Mouse (Mus musculus) gastrocnemius, postnatal 25 days (tissue): ENCODE data around the gene Klf4. TPM values are rescaled to one million over a fixed set of nuclear protein-coding genes. Genes with fewer than 3 reads are reported as not detected.

ENCODE experiments used
- DNase-seq: peaks from one replicate; pipeline ENCODE4 v3.0.0; 2022
- total RNA-seq, 2 experiments: library from RNA; stranded (reverse); gene quantifications; 1 replicate in 1 of 2; 2 replicates in 1 of 2; pipeline ENCODE4 v1.2.3; 2021

The Klf4 gene
- total RNA-seq, 2 experiments from 2014 or later, result 11.6 to 17.0 TPM

DNA sequence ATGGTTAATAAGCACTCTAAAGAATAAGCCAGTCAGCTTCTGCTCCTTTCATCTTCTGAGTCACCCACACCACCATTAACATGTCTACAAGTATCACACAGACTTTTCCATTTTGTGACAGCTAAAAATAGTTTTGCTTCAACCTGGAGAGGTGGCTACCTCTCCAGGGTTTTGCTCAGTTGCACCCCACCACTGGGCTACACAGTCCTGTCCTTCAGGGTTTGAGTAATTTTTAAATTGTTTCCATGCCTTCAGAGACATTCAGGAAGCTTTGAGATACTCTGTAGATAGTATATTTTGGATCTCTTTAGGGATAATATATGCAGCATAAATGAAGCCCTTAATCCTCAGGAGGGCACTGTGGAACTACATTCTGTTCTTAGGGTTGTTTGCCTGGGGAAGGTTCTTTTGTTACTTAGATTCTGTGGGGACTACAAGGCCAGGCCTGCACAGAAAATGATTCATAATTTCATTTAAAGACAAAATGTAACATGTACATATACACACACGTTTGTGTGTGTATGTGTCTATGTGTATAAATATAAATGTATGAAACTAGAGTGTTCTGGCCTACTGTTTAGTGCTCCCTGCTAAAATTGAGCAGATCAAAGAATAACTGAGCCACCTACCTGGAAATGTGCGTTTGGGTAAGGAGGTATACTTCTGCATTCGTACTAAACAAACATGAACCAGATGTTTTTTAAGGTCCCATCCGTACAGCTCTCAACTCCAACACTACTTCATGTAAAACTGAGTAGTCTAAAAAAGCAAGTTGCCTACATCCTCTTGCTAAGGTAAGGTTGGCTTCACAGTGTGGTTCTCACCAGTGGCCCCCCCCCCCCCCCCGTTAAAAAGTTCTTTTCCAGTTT, 5.8 kb downstream of the Klf4 start:
- no peak for DNase-seq

GRCm38 (mm10) chr4:55523921-55524320, 8.3 kb downstream of the Klf4 start:
- no peak for DNase-seq

- DNase-seq, result peak; percentile 20
Observed at GRCm38 (mm10) chr4:55517438-55517837, 14.8 kb downstream of the Klf4 start.

DNA sequence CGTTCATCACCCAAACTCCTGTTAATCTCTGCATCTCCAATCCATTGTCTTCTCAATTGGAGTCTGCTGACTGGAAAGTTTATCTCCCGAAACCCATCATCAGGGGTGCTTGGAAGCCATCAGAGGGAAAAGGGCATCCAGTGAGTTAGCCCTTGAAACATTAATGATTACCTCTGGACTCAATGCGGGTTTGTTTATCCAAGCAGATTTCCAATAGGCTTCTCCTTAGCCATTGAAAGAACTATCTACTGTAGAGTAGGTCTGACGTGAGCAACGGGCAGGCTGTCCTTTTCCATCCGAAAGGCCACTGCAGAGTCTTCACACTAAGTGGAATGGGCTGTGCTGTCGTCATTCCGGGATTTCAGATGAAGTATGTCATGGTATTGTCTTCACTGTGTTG, 16.2 kb downstream of the Klf4 start:
- DNase-seq, result no peak

- peak; percentile 77 for DNase-seq
Observed at GRCm38 (mm10) chr4:55514733-55515176, 17.5 kb downstream of the Klf4 start.

GRCm38 (mm10) chr4:55513615-55514279, 18.5 kb downstream of the Klf4 start:
- no peak for DNase-seq

- DNase-seq, result no peak
Observed at GRCm38 (mm10) chr4:55511389-55511788, 20.9 kb downstream of the Klf4 start.

- no peak for DNase-seq
Observed at GRCm38 (mm10) chr4:55508712-55509111, 23.6 kb downstream of the Klf4 start.

- DNase-seq, result no peak
Observed at GRCm38 (mm10) chr4:55498621-55499020, 33.6 kb downstream of the Klf4 start.

GRCm38 (mm10) chr4:55496416-55496815, 35.9 kb downstream of the Klf4 start:
- DNase-seq, result no peak

DNA sequence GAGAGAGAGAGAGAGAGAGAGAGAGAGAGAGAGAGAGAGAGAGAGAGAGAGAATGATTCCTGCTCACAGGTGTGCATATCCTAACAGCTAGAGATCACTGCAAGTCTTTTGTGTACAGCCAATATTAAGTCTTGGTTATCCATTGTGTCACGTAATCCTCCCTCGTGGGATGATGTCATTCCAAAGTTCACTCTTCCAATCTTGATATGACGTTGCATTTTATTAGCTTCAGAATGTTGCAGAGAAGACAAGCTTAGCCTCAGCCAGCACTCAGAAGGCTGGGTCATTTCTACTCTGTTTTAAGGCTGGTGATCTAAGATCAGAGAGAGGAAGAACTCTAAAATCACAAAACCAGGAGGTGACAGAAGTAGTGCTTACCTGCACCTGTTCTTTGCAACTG, 39.0 kb downstream of the Klf4 start:
- DNase-seq, result no peak

- no peak for DNase-seq
Observed at GRCm38 (mm10) chr4:55489328-55489727, 42.9 kb downstream of the Klf4 start.

- no peak for DNase-seq
Observed at GRCm38 (mm10) chr4:55488604-55489003, 43.7 kb downstream of the Klf4 start.

DNA sequence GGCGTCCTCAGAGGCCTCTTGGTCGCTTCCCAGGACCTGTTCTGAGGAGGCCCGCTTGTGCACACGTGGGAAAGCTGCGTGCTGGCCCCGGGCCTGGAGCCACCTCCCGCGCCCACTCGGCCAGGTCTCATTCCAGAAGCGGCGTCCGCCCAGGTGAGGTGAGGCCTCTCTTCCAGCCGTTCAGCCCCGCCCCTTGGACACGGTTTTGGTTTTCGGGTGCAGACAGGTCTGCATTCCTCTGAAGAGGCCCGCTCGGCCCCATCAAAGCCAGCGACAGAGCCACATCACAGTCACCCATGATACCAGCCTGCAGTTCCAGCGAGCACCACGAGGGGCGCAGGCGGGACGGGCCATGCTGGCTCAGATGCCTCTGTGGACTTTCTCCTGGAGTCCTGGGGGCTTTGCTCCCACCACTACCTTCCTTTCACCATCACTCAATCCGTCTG, 51.9 kb downstream of the Klf4 start:
- DNase-seq, result no peak

DNA sequence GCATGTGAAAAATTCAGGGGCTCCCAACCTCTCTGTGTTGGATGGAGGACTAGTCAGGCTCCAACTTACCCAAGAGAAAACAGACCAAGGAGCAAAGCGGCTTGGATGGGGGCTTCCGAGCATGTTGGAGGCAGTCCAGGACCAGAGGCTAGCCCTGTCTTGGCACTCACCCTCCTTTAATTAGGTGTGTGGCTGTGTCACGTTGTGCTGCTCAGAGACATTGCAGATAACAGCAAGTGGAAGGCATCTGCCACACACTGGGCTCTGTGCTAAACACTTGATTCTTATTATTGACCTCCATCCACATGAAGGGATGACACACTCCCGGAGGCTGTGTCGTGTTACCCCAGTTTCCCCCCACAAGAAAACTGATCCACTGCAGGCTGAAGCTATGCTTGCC, 53.9 kb downstream of the Klf4 start:
- DNase-seq, result no peak

DNA sequence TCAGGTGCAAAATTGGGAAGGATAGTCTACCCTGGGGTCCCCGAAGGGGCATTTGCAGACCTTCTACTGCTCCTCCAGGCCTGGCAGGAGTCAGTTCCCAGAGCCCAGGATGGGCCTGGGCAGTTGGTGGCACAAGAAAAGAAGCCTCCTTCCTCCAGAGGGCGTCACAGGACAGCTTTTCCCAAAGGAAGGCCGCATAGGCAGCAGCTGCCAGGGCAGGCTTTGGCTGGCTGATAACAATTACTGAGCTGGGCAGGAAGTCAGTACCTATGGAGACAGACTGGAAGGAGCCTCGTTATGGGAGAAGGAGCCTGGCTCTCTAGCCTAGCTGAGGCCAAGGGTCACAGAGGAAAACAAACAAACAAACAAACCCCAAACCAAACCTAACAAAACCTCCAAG, 54.3 kb downstream of the Klf4 start:
- no peak for DNase-seq

- no peak for DNase-seq
Observed at GRCm38 (mm10) chr4:55477210-55477759, 55.0 kb downstream of the Klf4 start.

Other genes starting within 250 kb of the Klf4 start
- gene Rad23b, start 182.4 kb downstream of the Klf4 start, total RNA-seq, result 100 to 1,000 TPM in 1 of 2 experiments, 10 to 100 TPM in 1; 99.6 to 101 TPM